Mouse (Mus musculus) liver, postnatal 0 days (tissue): ENCODE results near the gene Fbxw7.

Experiments
- CTCF ChIP-seq: sonication (generic); IDR thresholded peaks from 2 replicates; pipeline ENCODE4 v1.5.1; 2016; ENCODE audit warnings: antibody characterized with exemption, low read depth
- EP300 ChIP-seq: IDR thresholded peaks from 2 replicates; pipeline ENCODE4 v1.6.1; 2016; ENCODE audit warnings: antibody characterized with exemption, low read depth, mild to moderate bottlenecking

GRCm38 (mm10) chr3:84978676-84979075, 163.6 kb downstream of the Fbxw7 start:
- no peak for TF ChIP-seq CTCF
- no peak for TF ChIP-seq EP300
